Mouse (Mus musculus): ENCODE measurements at regions not wholly inside any gene's neighbourhood (a gene's known extent, or its start where the extent isn't known, plus 50 kb on each side); places are given as distances from the start of the nearest gene placed in this dataset.

GRCm38 (mm10) chr17:47210441-47211196 lies 158.1 kb upstream of the Mrps10 start:
- TF ChIP-seq CTCF (conservative IDR thresholded peaks at IDR 0.05; ENCODE audit: low read length) (no peak), POU5F1 (IDR thresholded peaks at IDR 0.05; ENCODE audit: borderline replicate concordance, low read length) (no peak), NANOG (IDR thresholded peaks at IDR 0.05; ENCODE audit: borderline replicate concordance, low read length) (no peak)
